Comparison of ENCODE assay signal across 17 mouse cellular contexts in the genomic region with DNA sequence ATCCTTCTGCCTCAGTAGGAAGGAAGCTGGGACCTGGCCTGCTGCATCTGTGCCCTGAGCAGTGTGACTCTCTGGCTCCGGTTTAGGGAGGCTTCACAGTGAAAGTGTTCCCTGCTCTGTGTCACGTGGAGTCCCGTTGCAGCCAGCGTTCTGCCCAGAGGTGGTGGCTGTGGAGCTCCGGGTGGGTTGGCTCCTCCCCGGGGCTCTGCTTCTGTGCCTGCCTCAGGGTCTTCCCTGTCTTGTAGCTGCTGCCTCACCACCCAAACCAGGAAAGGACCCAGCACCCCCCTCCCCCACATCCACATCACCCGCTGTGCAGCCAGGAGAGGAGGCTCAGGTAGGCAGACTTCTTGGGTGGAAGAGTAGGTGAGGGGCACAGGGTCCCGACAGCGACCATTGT. TPM values are rescaled to one million over a fixed set of nuclear protein-coding genes. Genes with fewer than 3 reads are reported as not detected.
"Had no signal": no experiment of that assay in that cellular context is flagged by ENCODE, and none has a peak within 500 bp of the region (broad histone marks: within the 10 kb centered on the region; RNA-seq: fewer than 3 reads in every experiment).

No protein-coding gene starts in this region.

- H3K9me3 ChIP-seq: neural tube, embryonic 13.5 days; neural tube, embryonic 15.5 days; stomach, embryonic 15.5 days had no signal

- H3K4me3 ChIP-seq: neural tube, embryonic 13.5 days; neural tube, embryonic 15.5 days; stomach, embryonic 15.5 days had no signal

- H3K4me2 ChIP-seq: neural tube, embryonic 13.5 days; neural tube, embryonic 15.5 days; stomach, embryonic 15.5 days had no signal

- H3K4me1 ChIP-seq: neural tube, embryonic 13.5 days; neural tube, embryonic 15.5 days; stomach, embryonic 15.5 days had no signal

- H3K27ac ChIP-seq: neural tube, embryonic 13.5 days; neural tube, embryonic 15.5 days; stomach, embryonic 15.5 days; stomach, postnatal 0 days had no signal

- DNase-seq: retina, postnatal 1 day; right cerebral cortex, adult 18-20 months; right cerebral cortex, postnatal 14 days; right cerebral cortex, postnatal 25 days; right cerebral cortex, postnatal 4 days; spleen, adult 18-20 months; thymus, adult 18-20 months; thymus, adult 2 months; thymus, postnatal 14 days; thymus, postnatal 25 days; thymus, postnatal 36 days; thymus, postnatal 4 days had no signal

- H3K27me3 ChIP-seq: neural tube, embryonic 13.5 days; neural tube, embryonic 15.5 days; stomach, embryonic 15.5 days had no signal

- H3K9ac ChIP-seq: neural tube, embryonic 13.5 days; neural tube, embryonic 15.5 days; stomach, embryonic 15.5 days had no signal

RNA-seq across cellular contexts. Expression of gene Sox10, which starts 45.5 kb away (rescaled TPM):
- total RNA-seq: neutrophil, adult 5-6 weeks had no signal
